Mouse (Mus musculus): ENCODE measurements around the gene Slc45a1.

Gene Slc45a1

DNA sequence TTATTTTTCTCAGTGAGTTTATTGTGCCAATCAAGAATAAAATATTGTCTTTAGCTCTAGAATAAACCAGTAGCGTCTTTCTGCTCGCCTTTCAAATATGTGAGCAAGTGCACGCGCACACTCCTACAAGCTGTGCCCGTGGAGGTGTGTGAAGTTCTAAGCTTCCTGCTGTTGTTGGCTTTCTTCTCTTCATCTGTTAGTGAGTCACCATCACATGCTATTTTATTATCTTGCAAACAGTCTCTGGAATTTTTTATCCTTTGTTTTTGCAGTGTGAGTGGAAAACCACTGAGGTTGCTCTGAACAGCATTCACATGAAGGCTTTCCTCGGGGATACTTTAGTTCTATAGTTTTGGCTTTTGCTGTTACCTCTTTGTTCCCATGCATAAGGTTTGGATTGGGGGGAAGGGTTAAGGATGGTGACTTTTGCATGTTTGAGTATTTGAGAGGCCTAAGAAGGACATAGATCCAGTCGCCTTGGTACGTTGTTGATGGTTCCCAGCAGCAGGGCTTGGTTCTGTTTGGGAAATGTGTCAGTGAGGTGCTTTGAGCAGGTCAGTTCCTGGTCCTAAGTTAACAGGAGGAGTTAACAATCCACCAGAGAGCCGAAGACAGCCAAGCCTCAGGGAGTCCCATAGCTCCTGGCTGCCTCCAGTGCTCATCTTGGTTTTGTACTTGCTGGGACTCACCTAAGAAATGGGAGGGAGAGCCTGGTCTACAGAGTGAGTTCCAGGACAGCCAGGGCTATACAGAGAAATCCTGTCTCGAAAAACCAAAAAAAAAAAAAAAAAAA is 69.8 kb downstream of the Slc45a1 start:
- DNase-seq (ENCODE audit: extremely low spot score, low read depth, low spot score): no peak
